Mouse (Mus musculus): Measurements from ENCODE around the gene Asic2. TPM values are rescaled to one million over a fixed set of nuclear protein-coding genes. Genes with fewer than 3 reads are reported as not detected.

Gene Asic2
- total RNA-seq, 4 experiments from 2014 or later = 0.13 to 1.5 (median 0.41) TPM

DNA sequence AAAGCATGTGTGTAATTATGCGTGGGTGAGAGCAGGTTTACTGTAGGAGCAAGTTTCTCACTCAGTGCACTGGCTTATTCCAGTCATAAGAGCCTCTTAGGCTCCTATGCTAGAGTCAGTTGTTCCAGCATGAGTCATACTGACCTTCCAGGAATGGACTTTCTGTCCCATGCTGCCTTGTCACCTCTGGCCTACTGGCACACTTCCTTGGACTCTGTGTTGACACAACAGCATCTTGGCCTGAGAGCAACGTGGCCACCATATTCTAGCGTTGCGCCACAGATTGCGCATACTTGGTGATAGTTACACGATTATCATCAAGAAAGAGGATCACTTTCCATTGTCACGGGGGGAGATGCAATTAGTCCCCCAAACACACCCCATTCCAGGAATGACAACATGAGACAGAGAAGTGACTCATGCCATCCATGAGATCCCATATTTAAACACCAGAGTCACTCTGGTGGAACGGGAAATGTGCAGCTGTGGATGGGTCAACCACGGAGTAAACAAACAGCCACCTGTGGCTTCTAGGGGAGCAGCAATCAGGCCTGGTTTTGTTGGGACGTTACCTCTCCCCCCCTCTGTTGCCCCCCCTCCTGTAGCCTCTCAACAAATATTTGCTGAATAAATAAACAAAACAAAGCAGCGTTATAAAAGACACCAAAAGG lies 1019.1 kb downstream of the Asic2 start:
- DNase-seq (ENCODE audit: low spot score in 2 of 2) = no peak

DNA sequence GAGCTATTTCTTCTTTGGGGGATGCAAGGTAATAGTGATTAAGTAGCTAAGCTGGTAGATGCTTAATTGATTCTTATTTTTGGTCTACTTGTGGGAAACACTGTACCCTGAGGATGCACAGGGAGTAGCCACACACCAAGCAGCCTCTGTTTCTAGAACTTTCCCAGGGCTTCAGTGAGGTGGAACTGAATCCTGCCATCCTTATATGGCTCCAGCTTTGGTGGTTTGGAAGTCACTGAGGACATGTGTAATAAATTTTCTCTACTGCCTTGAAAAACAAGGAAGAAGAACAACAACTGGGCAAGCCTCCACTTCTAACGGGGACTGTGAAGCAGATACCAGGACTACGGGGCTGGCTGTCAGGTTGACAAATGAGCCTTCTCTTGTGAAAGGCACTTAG lies 1020.2 kb downstream of the Asic2 start:
- no peak for DNase-seq (ENCODE audit: low spot score in 2 of 2)

DNA sequence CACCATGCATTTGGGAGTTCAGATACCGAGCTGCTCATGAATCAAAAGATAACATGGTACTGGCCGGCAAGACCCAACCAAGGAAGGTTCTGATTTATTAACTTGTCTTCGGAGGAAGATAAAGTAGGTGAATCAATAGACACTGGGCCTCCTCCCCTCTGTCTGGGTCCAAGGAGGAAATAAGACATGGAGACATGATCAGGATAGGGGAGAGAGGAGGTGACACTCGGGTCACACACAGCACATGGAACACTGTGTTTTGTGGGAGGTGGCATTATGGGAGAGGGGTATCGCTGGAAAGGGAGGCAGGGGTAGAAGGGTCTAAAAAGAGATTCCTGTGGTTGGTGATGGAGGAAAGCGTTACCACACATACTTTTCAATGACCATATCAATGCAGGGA lies 1022.1 kb downstream of the Asic2 start:
- DNase-seq (ENCODE audit: low spot score in 2 of 2) = no peak

DNA sequence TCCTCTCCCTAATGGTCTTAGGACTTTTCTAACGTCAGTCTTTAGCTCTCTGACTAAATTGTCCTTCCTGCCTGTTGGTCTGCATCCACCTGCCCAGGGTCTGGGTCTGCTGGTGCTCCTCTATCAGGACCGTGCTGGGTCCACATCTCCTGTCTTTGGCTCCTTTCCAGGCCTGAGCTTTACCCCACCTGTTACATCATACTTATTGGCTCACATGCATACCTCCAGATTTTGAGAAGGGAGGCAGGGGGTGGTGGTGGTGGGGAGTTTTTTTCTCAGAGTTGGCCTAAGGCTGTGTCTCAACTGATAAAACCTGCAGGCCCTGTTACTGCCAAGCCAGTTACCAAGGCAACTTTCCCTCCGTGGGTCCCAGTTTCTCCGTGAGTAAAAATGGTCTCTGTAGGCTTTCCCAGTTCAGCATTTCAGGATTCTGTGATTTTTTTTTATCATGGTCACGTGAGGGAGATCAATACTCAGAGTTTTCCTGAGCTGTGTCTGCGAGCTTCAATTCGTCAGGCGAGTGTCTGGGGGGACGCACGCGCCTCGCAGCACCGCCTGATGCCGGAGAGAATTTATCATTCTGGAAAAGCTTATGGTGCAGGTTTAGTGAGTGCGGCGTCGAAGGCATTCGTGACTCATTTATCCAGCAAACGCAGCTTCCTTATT lies 1044.8 kb downstream of the Asic2 start:
- no peak for DNase-seq (ENCODE audit: low spot score in 2 of 2)

DNA sequence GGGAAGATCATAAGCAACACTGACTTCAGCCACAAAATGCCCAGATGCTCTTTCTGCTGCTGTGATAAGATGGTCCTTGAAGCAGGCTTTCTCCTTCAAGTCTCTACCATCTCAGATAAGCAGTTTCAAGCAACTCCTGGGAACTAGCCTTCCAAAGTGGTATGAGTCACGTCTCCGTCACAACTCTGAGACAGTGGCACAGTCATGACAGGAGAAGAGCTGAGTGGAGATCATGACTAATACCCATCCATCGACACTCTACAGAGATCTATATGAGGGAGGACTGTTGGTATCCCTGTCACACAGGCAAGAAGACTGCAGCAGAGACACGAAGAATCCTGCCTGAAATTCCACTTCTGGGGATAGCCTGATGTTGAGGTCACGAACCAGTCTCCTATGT lies 1049.9 kb downstream of the Asic2 start:
- no peak for DNase-seq (ENCODE audit: low spot score in 2 of 2)

DNA sequence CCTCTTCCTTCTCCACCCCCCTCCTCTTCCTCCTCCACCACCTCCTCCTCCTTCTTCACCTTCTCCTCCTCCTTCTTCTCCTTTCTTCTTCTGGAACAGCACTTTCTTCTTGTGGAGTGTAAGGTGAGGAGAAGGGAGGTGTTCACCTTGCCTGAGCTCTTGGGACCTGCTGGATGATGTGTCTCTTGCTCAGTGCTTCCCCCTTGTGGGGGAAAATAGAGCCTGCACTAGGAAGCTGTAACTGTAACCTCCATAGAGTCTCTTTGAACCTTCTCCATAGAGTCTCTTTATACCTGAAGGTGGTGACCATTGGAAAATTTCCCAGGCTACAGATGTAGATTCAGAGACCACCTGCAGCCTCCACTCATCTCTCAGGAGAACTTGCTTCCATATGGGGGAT lies 1050.6 kb downstream of the Asic2 start:
- DNase-seq (ENCODE audit: low spot score in 2 of 2) = no peak

DNA sequence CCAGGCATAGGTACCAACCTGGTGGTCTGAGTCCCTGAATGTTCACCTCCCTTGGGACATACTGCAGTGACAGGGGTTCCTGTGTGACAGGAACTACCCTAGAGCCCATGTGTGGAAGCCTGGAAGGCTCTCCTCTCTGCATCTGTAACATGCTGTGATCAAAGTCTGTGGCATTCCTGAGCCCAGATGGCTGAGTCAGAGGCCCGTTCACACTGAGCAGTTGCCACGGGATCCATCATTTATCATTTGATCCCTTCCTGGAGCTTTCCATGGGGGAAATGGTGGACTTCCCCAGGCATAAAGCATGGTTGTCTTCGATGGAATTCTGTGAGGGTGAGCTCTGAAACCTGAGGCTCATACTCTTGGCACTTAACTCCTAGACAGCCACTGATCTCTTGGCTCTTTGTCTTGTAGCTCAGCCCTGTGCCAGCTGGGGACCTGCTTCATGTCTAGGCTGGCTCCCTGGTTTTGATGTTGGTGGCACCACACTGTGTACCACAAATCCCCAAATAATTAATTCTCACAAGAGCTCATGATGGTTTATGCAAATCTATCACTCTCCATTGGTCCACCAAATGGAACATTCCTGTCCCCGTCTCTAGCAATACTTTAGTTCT lies 1054.7 kb downstream of the Asic2 start:
- DNase-seq (ENCODE audit: low spot score in 2 of 2) = no peak

DNA sequence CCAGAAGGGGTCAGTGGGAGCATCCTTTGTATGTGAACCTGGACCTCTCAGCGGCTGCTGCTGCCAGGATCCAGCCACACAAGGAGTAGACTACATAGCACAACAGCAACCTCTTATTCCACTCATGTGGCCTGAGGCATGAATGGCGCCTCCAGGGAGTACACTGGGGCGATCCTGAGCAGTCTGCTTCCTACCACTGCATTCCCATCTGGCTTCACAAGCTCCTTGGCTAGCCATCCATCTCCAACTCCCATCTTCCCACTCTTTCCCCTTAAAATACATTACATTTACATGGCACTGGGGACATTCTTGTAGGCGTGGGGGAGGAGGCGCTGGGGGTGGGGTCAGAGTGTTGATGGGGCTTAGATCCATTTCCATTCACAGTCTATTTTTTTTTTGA lies 1055.5 kb downstream of the Asic2 start:
- no peak for DNase-seq (ENCODE audit: low spot score in 2 of 2)

DNA sequence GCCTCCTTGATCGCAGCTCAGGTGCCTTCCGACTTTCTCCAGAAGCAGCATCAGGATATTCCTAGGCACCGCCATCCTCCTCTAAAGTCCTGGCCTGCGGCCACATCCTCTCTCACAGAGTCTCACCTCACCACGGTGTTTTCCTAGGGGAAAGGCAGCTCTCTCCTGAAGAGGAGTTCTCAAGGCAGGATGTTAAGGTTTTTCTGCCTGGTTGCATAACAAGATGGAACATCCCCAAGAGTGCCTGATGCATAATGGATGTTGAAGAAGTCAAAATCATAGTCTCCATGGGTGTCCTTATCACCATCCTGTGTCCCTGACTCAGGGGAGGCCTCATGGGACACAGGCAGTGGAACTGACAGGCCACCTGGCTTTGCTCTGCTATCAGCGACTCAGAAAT lies 1060.4 kb downstream of the Asic2 start:
- no peak for DNase-seq (ENCODE audit: low spot score in 2 of 2)

DNA sequence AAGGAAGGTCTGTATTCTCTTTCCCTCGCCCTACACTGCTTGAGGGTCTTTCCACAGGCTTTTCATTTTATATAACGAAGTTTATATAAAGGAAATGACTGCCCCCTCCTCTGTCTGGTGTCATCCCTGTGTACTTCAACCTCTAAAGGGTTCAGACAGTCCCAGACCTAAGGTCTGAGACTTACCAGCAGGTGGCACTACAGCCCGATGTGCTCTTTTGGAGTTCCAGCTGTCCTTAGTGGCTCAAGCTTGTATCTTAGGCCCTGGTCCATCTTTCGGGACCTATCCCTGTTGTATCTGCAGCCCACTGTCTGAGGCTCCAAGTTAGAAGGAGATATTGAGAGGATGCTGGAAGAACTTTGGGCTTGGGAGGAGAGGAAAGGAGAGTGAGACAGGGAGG lies 1061.8 kb downstream of the Asic2 start:
- DNase-seq (ENCODE audit: low spot score in 2 of 2) = peak; percentile 13

DNA sequence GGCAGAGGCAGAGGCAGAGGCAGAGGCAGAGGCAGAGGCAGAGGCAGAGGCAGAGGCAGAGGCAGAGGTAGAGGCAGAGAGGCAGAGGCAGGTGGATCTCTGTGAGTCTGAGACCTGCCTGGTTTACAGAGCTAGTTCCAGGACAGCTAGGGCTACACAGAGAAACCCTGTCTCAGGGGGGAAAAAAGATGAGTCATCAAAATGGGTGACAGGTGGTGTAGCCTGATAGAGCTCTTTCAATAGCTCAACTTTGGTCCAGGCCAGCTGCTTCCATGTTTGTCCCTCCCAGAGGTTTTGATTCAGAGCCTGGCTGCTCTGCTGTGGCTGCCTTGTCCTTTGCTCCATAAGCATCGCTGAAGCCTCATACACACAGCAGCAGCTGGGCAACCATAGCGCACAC lies 1063.7 kb downstream of the Asic2 start:
- DNase-seq (ENCODE audit: low spot score in 2 of 2) = no peak

DNA sequence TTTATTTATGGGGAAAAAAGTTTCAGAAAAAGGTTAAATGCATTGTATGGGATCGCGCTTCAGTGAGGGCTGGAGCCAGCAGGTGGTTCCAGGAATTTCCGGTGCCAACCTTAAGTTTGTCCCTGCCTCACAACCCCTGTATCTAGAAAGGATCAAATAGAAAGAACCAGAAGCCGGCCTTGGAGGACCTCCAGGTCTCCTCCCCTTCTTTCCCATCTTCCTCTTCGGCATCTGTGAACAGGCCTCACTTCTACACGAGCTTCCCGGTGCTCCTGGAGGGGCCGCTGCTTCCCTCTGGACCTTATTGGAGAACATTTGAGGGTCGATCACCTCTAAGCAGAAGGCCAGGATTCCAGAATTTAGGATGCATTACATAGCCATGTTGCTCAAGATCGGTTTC lies 1064.8 kb downstream of the Asic2 start:
- no peak for DNase-seq (ENCODE audit: low spot score in 2 of 2)

DNA sequence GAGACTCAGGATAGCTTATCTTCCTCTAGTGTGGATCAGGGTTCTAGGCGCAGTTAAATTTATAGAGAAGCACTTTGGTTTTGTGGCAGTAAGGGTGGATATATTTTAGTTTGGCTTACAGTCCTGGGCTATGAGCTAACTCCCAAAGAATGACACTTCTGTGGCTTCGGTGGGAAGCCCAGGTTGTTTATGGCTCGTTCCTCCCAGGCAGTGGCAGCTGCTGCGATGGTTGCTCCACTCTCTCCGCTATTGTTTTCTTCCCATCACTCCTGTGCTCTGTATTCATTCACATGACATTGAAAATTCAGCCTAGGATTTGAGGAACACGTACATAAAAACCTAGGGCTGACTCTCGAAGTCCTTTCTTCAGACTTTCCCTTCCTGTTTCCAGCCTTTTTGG lies 1065.6 kb downstream of the Asic2 start:
- DNase-seq (ENCODE audit: low spot score in 2 of 2) = no peak

DNA sequence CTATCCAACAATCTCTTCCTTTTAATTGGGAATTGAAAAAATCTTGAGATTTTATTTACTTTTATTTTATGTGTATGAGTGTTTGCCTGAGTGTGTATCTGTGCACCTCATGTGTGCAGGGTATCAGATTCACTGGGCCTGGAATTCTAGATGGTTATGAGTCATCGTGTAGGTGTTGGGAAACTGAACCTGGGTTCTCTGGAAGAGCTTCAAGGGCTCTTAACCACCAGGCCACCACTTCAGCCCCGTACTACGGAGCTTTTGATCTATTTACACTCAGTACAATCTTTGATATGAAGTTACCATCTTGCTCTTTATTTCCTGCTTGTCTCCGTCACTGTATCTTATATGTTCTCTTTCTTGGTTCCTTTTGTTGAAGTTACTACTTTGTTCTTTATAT lies 1067.7 kb downstream of the Asic2 start:
- no peak for DNase-seq (ENCODE audit: low spot score in 2 of 2)

DNA sequence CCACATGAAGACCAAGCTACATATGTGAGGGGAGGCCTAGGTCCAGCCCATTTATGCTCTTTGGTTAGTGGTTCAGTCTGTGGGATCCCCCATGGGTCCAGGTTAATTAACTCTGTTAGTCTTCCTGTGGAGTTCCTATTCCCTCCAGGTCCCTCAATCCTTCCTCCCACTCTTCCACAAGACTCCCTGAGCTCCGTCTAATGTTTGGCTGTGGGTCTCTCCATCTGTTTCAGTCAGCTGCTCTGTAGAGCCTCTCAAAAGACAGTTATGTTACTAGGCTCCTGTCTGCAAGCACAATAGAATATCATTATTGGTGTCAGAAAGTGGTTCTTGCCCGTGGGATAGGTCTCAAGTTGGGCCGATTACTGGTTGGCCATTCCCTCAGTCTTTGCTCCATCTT lies 1072.4 kb downstream of the Asic2 start:
- DNase-seq (ENCODE audit: low spot score in 2 of 2) = no peak

DNA sequence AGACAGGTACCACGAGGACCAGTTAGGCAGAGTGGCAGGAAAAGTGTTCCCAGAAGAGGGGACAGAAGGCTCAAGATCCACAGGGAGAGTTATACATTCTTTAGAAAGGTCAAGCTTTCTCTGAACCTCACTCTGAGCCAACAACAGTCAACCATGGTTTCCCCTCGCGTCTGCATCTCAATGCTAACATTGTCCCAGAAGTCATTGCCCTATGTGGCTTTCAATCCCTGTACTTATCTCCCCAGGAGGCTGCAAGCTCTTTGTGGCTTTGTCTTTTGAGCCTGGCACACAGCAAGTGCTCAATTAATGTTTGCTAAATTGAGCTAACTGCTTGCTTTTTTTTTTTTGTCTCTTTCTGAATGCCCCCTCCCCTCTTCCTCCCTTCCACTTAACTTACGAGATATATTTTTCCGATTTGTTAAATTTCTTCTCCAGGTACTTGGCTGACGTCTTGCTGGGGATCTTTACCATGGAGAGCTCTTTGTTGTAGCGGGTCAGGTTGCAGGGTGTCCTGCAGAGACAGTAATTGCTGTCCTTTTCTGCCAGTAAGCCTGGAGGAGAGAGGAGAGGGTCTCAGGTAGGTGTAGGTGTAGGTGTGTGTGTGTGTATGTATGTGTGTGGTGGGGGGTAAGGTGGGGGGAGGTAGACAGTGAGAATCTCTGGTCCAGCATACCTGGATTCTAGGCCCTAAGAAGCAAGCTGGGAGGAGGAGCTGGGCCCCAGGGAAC lies 1078.8 kb downstream of the Asic2 start:
- no peak for DNase-seq (ENCODE audit: low spot score in 2 of 2)

DNA sequence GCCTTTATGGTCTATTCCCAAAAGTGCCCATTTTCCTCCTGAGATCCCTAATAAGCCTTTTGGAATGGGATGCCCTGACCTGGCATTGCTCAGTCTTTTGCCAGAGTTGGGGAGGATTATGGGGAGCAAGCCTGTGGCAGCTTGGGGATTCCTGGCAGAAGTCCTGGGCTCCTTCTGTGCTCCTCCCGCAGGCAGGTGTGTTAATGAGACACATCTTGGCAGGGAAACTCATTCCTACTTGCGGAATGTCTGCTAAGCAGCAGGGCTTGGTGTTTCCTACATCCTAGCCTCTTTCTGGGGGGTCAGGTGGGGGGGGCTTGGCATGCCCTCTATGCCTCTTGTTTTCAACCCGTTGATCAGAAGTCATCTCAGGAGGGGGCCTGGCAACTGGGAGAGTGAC lies 1081.2 kb downstream of the Asic2 start:
- DNase-seq (ENCODE audit: low spot score in 2 of 2) = no peak

DNA sequence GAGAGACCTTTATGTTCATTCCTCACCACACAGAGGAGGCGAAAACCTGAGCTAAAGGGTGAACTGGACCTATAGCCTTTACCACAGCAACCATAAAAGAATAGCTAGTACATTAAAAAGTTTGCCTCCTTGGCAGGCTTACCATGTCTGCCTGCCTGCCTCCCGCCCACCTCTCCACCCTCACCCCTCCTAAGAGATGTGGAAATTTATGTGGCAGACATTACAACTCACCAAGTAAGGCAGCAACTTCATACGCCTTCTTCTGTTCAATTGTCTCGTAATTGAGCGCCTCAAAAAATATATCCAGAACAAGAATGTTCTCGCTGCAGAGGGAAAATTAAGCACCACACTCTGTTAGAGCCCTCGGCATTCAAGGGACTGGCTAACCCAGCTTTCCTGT lies 1081.9 kb downstream of the Asic2 start:
- DNase-seq (ENCODE audit: low spot score in 2 of 2) = no peak

DNA sequence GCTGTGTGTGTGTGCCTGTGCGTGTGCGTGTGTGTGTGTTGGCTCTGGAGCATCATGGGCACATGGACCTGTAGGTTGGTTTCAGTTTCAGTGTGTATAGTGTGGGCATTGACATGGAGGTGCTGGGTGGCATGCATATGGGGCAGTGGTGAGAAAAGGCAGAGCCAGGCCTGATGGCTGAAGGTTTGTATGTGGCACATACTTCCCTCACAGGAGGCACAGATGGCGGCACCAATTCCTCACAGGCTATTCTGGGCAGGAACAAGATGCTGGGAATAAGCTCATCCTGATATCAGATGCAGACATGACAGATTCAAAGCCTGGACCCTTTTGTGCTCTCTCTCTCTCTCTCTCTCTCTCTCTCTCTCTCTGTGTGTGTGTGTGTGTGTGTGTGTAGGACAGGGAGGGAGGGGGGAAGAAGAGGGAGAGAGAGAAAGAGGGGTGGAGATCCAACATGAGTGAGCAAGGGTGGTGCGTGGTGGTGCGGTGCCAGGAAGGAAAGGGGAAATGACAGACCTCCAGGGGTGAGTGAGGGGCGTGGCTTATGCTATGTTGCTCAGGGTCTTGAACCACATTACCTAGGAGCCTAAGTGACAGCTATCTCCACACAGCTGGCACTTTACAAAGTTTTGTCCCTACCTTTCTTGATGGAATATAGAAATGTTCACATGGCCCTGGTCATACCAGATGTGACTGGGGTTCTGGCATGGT lies 1083.6 kb downstream of the Asic2 start:
- no peak for DNase-seq (ENCODE audit: low spot score in 2 of 2)

DNA sequence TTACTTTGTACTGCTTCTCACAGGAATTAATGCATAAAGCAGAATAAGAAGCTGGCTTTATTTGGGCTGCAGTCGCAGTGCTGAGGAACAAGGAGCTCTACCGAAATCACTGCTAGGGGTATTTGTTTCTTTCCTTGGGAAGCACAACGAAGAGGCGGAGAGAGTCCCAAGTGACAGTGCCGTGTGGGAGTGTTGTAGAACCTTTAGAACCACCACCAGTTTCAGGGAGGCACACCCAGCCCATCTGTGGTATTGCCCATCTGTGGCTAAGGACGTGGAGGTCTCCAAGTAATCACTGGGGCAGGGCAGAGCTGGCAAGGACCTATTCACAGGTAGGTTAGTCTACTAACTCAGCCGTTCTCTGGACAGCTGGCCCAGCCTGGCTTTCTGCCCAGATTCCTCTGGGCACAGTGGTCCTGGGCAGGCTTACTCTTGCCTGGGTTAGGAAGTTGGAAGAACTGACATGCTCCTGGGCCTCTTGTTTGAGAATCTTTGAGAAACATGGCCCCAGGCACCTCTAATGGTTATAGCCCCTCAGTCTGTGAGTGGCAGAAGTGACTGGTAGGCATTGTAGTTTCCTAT lies 1085.9 kb downstream of the Asic2 start:
- DNase-seq (ENCODE audit: low spot score in 2 of 2) = no peak

DNA sequence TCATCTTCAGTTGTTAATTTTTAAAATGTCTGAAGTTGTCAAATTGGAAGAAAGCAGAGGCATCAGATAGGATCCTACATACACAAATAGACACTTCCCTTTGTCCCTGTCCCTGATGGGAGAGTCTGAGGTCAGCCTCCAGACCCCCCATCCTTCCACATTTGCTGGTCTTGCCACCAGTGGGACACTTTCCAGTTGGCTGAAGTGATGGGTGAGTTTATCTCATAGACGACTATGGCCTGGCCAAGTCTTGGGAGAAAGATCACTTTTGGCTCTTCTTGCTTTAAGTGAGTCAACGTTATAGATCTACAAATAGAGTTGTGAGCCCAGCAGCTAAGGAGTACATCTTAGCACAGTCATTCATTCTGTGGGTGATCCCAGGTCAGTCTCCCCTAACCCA lies 1090.2 kb downstream of the Asic2 start:
- DNase-seq (ENCODE audit: low spot score in 2 of 2) = no peak
